Mouse (Mus musculus) G1E (cell line): ENCODE results near the gene Kcnk2.

ENCODE experiments used
- CTCF ChIP-seq: IDR thresholded peaks from 2 replicates; pipeline ENCODE4 v1.5.1; 2012; ENCODE audit warnings: low read depth, low read length, inconsistent platforms, mixed read lengths
- GATA1 ChIP-seq: IDR thresholded peaks from 2 replicates; pipeline ENCODE4 v1.6.1; 2012; ENCODE audit warnings: borderline replicate concordance, low read length, inconsistent platforms, mixed read lengths
- GATA2 ChIP-seq: IDR thresholded peaks from 2 replicates; pipeline ENCODE4 v1.6.1; 2012; ENCODE audit warnings: low read depth, low read length, inconsistent platforms, borderline replicate concordance
- POLR2AphosphoS5 ChIP-seq: IDR thresholded peaks from 2 replicates; pipeline ENCODE4 v1.6.1; 2012; ENCODE audit warnings: low read depth, low read length, inconsistent platforms; ENCODE audit not compliant: insufficient replicate concordance
- TAL1 ChIP-seq: conservative IDR thresholded peaks from 2 replicates; pipeline ENCODE4 v1.6.1; 2012; ENCODE audit warnings: low read depth, low read length, inconsistent platforms, mixed read lengths

DNA sequence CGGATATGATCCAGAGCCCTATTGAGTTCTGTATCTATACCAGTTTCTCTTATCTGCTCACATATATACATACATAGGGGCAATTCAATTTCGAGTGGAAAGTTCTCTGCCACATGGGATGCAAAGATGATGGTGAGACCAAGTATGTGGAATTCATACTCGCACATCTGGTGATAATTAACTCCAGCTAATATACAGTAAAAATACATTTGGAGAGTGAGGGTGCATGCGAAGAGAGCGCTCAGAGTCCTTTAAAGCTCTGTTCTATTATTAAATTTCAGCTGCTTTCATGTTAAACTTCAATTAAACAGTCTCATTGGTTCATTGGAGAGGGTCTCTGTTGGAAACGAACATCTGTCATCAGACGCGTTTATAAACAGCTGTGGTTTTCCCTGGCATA lies 228.6 kb downstream of the Kcnk2 start:
- TF ChIP-seq CTCF (no peak), POLR2AphosphoS5 (no peak), GATA1 (no peak), TAL1 (no peak), GATA2 (no peak)
